Mouse (Mus musculus) embryo, embryonic 10.5 days (tissue): ENCODE measurements around the gene Lcn12.

Source experiments
- DNase-seq: peaks from one replicate; pipeline ENCODE4 v3.0.0-alpha.2; 2015; ENCODE audit warnings: low spot score

The Lcn12 gene

GRCm38 (mm10) chr2:25493476-25493961 is at the start of gene Lcn12:
TSS of gene Lcn12 (minus strand) at chr2:25493911.
- no peak for DNase-seq

DNA sequence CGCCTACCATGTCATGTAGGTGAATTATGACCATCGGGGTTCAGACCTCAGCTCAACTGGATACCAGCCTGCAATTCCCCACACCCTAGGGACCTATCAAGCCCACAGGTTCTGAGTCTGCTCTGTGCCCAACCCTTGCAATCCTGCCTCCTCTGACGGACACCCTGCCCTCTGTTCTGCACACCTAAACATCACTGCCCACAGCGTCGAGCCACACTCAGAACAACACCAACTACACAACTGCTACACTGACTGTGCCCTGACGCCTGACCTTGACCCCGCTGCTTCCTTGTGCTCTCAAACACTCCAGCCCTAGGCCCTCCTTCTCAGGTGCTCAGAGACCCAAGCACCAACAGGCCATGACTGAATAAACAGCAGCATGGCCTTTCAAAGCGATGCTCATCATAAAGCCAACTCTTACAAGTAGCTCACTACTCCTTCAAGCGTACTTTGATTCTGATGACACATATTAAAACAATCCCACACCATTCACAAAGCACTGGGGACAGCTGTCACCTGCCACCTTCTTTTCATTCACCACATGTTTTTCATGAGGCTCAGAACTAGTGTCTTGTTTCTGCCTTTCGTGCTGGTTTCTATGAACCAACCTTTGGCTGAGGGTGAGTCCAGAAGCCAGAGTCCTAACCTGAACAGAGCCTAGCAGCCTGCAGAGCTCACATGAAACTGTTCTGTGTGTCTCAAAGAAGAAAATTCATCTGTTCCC is 48.1 kb upstream of the Lcn12 start:
- no peak for DNase-seq

GRCm38 (mm10) chr2:25540541-25540948 is 46.8 kb upstream of the Lcn12 start:
- no peak for DNase-seq

DNA sequence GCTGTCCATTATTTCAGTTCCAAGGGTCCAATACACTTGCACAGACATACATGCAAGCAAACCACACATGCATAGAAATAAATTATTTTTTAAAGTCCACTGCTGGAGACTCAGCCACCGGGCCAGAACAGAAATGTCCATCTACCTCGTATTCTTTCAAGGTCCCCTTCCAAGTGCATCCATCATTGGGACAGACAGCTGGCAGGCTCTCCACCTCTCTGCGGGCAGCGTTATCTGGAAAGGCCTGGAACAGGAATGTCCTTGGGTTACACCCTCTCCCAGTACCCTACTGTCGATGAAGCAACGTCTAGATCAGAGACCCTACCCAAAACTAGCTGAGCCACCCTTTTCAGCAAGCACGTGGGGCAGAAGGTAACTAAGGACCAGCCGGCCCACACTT is 42.8 kb upstream of the Lcn12 start:
- DNase-seq = no peak

DNA sequence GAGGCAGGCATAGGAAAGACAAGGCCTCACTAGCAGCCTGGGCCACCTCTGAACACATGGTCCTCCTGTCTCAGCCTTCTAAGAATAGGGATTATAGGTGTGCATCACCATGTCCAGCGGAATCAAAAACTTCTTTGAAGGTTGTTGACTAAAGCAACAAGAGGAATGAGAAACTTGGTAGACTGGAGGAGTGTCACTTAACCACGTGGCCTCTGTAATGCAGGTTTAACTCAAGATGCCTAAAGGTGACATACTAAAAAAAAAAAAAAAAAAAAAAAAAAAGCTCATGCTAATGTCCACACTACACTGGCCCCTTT is 41.1 kb upstream of the Lcn12 start:
- no peak for DNase-seq

GRCm38 (mm10) chr2:25534178-25534865 is 40.6 kb upstream of the Lcn12 start:
- no peak for DNase-seq

DNA sequence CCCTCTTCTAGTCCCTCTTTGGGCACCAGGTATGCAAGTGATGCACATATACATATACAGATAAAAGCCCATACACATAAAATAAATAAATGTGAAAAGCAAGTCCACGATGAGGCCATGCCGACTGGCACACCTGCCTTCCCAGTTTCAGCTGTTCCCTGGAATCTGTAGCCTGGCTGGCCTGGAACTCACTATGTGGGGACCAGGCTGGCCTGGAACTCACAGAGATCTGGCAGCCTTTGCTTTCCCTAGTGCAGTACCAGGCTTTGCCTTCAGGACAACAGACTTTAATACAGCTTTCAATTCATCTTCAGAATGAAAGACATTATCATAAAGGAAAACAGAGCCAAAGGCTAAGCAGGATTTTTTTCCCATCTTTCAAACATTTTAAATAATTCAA is 40.0 kb upstream of the Lcn12 start:
- DNase-seq = no peak

- DNase-seq = no peak
These were observed 33.0 kb upstream of the Lcn12 start for GRCm38 (mm10) chr2:25526510-25527302.

DNA sequence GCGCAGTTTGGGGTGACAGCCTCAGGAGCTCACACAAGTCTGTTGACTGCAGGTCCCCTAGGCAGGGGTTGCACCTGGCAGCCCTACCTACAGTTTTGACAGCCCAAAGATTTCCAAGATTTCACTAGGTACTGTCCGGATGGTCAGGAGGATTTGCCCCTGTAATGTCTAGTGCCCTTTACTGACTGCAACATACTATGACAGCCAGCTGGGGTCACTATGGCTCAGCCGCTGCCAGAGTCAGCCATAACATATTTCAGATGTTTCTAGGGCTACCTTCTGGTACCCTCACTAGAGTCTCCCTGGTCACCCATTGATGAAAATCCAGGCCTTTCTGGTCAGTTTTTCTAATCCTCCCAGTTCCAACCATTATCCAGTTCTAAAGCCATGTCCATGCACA is 16.2 kb upstream of the Lcn12 start:
- no peak for DNase-seq

DNA sequence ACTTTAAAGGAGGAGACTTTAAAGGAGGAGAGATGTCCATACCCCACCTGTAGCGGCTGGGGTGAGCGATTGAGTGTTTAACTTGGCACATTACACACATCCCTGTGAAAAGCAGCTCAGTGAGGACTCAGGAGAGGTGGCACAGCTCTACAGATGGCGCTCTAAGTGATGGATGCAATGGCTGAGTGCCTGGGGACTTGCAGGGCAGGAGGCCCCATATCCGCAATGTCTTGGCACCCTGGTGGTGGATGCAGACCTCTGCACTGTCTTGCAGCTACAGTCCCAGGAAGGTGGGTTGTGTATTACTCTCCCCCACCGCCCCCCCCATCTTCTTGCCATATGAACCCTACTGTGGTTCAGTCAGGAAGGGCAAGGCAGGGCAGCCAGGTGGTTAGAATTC is 13.3 kb upstream of the Lcn12 start:
- DNase-seq = peak; percentile 29

DNA sequence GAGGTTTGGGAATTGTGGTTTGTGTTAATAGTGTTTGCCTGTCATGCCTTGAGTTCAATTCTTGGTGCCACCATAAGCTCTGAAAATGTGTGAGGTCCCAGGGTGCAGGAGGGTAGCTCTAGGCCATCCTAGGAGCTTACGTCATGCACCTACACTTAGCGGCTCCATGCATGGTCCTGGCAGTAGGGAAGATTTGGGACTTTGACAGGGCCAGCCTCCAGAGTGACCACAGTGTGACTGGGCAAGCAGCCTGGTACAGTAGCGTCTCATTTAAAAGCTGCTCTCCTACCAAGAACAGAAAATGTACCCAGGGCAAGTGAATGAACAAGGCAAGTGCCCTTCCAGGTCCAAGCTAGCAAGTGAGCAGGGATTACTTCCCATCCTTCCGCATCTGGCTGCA is 12.1 kb upstream of the Lcn12 start:
- no peak for DNase-seq

GRCm38 (mm10) chr2:25505000-25505399 is 11.3 kb upstream of the Lcn12 start:
- DNase-seq = no peak

DNA sequence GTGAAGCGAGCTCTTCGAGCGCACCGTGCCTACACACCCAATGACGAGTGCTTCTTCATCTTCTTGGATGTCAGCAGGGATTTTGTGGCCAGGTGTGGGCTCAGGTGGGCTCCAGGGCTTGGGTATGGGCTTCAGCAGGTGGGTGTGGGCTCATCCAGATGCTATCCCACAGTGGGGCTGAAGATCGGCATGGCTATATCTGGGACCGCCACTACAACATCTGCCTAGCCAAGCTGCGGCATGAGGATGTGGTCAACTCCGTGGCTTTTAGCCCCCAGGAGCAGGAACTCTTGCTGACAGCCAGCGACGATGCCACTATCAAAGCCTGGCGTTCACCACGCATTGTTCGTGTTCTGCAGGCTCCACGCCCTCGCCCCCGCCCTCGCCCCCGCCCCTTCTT is 10.8 kb upstream of the Lcn12 start:
- DNase-seq = no peak

GRCm38 (mm10) chr2:25502726-25503125 is 9.0 kb upstream of the Lcn12 start:
- DNase-seq = no peak

DNA sequence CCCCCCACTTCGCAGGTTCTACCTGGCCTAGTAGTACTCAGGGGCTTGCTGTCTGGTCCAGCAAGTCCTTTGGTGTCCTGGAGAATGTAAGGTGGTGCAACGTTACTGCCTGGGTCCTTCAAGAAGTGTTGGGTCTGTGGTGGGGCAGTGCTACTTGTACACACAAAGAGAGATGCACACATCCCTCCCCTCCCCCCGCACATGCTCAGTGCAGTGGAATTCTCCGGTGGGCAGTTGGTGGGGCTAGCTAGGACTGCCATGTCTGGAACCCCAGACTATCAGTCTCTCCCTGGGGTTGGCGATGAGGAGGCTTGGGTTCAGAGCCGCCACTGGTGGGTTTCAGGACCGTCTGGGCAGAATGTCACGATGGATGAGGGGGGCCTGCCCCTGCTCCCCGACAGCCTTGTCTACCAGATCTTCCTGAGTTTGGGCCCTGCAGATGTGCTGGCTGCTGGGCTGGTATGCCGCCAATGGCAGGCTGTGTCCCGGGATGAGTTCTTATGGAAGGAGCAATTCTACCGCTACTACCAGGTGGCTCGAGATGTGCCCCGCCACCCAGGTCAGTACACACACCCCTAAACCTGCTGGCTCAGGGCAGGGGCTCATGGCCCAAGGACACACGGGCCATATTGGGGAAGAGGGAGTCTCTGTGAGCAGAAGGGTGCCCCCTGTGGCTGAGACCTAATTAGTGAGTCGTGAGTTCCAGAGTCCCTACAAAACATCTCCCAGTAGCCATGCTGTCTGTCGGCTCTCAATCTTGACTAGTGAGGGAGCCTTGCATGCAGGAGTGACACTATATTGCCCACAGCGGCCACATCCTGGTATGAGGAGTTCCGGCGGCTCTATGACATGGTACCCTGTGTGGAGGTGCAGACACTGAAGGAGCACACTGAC is 8.1 kb upstream of the Lcn12 start, which contains the start of gene C8g:
Gene C8g, minus strand, starts transcription at position 127 of the 894 bp plus-strand sequence.
- DNase-seq = peak; percentile 16

GRCm38 (mm10) chr2:25500576-25501405 is 7.1 kb upstream of the Lcn12 start, which contains the start of gene Fbxw5:
TSS of gene Fbxw5 (plus strand) at chr2:25500750.
- peak; percentile 98 for DNase-seq

DNA sequence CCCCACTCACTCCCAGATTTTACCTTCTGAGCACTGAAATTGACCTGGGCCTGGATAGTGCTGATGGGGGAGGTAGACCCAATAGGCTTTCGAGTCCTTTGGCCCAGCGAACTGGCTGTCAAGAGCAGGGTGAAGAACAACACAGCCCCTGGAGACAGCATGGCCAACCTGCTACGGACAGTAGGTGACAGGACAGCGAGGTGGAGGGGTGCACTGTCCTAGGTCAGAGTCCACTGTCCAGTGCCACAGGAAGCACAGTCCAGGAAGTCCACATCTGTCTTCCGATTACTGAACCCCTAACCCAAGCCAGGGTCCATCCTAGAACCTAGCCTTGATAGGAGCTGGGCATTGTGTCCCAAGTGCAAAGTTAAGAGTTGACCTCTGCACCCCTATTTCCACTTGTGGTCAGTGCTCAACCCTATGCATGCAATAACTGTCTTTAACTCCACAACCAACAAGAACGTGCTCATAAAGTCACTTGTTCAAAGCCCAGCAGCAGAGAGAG is 6.4 kb upstream of the Lcn12 start:
- DNase-seq = no peak

- DNase-seq = no peak
These were observed 5.1 kb upstream of the Lcn12 start for GRCm38 (mm10) chr2:25498622-25499478.

GRCm38 (mm10) chr2:25497846-25498575 is 4.3 kb upstream of the Lcn12 start:
- DNase-seq = peak; percentile 3
